Mouse (Mus musculus): ENCODE data around the gene Pde4a. TPM values are rescaled to one million over a fixed set of nuclear protein-coding genes. Genes with fewer than 3 reads are reported as not detected.

Gene Pde4a
- 6.8 TPM for polyA plus RNA-seq (2014; fragmentation: Illumina TruSeq; extraction: RNeasy Lipid Tissue Mini Kit (QIAGEN cat#74804); ENCODE audit: low read depth, low replicate concordance)

DNA sequence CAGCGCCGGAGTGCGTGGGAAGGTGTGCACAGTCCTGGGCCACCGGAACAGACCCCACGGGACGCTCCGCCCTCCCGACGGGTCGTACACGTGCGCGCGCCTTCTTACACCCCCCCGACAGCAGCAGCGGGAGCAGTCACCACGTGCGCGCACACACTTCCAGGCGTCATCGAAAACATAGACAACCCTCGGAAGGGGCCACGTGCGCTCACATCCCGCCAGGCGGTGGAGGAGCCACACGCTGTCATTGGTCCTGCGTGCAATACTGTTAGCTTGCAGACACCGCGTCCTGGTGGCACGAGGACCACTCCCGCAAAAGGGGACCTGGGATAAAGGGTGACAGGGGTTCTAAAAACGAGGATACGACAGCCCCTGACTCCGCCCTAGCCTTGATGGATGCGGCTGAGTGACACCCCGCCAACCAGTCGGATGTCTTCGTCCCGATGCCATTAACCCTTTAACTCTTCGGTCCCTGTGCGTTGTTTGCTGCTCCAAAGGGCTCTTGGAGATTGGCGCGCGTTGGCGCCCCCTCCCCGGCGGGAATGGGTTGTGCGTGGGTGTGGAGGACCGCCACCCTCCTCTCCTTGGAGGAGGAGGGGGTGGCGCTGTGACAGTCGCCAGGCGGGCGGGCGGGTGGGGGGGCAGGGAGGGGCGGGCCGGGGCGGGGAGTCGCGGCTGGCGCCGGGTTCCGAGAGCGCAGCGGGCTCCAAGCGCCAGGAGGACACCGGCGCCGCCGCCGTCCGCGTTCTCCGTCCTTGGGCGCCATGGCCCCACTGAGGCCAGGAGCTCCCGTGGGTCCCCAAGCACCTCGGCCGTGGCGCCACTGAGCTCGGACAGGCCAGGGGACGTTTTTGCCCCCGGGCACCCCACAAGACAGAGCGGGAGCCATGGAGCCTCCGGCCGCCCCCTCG is at the start of gene Pde4a:
Pde4a (plus strand) TSS at position 674 of the 911 bp plus-strand sequence.

DNA sequence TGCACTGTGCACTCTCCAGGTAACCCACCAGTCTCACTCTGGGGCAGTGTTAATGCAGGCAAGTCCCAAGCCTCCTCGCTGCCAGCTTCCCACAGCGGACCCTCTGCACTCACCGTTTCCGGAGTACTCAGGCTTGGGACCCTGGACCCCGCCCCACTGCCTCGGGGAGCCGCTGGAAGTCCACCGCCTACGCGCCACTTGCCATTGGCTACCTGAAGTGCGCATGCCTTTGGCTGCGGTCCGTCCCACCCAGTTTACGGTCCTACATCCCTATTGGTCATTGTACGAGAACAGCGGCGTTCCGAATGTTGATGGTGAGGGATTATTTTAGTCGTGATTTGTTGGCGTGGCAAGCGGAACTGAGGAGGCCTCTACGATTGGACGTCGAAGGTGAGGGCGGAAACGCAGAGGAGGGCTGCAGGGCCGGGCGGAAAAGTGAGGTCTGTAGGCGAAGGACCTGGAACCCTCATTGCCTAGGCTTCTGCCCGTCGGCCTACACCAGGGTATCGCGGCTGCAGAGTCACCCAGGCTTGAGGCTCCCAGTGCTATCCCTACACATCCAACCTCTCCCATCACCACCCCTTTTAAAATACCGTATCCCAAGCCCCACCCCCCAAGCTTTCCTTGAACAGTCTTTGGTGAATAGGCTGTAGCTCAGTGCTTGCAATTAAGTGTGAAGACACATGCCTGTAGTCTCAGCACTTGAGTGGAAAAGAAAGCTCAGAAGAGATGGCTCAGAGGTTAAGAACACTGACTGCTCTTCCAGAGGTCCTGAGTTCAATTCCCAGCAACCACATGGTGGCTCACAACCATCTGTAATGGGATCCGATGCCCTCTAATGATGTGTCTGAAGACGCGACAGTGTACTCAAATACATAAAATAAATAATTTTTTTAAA is 34.2 kb upstream of the Pde4a start, which contains the start of gene Tyk2:
Tyk2 (minus strand) TSS at position 185 of the 898 bp plus-strand sequence.

DNA sequence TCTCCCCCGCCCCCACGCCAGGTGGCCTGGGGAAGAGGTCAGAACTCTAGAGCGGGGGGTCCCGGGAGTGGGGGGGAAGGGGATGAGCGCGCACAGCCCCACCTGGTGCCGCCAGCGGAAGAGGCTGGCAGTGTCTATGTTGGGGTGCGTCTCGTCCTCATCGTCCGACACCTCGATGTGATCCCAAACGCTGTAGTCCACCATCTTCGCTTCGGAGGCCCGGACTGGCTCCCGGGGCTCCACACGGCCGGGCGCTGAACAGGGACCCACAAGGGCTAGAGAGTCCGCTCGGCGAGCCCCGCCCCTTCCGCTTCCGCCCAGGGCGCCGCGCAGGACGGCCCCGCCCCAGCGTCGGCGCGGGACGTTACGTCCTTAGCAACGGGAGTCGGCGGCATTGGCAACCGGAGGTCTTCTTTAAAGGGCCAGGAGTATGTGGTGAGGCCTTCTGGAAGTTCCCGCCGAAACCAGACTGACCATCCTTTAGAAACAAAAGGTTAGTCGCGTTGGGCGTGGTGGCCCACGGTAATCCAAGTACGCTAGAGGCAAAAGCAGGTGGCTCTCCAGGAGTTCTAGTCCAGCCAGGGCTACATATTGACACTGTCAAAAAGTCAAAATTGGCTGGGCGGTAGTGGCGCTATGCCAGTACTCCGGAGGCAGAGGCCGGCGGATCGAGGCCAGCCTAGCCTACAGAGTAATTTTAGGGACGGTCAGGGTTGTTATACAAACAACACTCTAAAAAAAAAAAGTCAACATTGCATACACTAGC is 15.7 kb upstream of the Pde4a start, which contains the start of gene Cdc37:
Cdc37 (minus strand) TSS at position 329 of the 766 bp plus-strand sequence.

DNA sequence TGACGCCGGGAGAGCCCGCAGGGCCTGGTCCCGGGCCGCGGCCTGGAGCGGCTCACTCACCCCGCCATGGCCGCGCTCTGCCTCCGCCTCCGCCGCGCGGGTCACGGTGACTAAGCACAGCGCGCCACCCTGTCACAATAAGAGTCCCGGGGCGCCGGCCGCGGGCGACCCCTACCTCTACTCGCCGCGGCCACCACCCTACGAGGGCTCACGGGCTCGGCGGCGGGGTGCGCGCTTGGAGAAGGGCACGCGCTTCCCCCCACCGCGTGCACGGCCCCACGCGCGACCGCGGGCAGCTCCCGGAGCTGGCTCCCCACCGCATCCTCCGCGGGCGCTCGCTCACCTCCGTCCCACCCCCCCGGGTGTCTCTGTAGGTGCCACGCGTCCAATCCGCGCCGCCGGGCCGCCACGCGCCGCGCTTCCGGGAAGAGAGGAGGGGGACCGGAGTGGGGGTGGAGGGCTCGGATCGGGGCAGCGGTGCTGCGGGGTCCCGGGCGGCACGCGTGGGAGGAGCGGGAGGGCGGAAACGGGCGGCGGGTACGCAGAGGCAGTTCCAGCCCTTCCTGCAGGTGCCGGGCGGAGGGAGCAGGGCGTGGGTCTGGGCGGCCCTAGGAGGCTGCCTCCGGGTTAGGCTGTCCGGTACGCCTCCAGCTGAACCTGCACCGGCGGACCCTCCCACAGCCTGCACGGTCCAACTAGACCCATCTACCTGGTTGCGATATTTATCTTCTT is 73.4 kb downstream of the Pde4a start, which contains the start of gene Keap1:
Keap1 (minus strand) TSS at position 629 of the 732 bp plus-strand sequence.

DNA sequence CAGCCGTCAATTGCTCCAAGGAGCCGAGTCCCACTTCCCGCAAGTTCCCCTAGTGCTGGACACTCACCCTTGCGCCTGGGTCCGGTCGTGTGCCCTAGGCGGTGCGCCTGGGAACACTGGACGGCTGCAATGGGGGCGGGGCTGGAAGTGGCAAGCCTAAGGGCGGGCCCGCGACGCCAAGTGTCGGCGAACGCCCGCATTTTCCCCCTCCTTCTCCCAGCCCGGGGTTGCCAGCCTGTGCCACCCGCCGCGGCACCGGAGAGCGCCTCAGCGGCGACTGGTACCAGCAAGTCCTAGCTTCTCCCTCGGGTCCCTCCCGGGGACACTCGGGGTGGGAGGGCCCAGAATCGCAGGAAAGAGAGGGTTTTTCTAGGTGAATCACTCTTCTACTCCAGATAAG is 82.8 kb downstream of the Pde4a start, which contains the start of gene S1pr5:
S1pr5 (minus strand) TSS at position 118 of the 400 bp plus-strand sequence.

Other genes with a start within 250 kb of the Pde4a start
- gene Dnmt1, start 205.8 kb upstream of the Pde4a start, polyA plus RNA-seq (2014; fragmentation: Illumina TruSeq; extraction: RNeasy Lipid Tissue Mini Kit (QIAGEN cat#74804); ENCODE audit: low read depth, low replicate concordance) = 8.4 TPM
- 0.07 TPM for gene S1pr2, start 188.9 kb upstream of the Pde4a start, polyA plus RNA-seq (2014; fragmentation: Illumina TruSeq; extraction: RNeasy Lipid Tissue Mini Kit (QIAGEN cat#74804); ENCODE audit: low read depth, low replicate concordance)
- gene Mrpl4, start 163.0 kb upstream of the Pde4a start, polyA plus RNA-seq (2014; fragmentation: Illumina TruSeq; extraction: RNeasy Lipid Tissue Mini Kit (QIAGEN cat#74804); ENCODE audit: low read depth, low replicate concordance) = 0.25 TPM
- 0.84 TPM for gene Icam1, start 149.7 kb upstream of the Pde4a start, polyA plus RNA-seq (2014; fragmentation: Illumina TruSeq; extraction: RNeasy Lipid Tissue Mini Kit (QIAGEN cat#74804); ENCODE audit: low read depth, low replicate concordance)
- not detected for gene Icam4, start 136.3 kb upstream of the Pde4a start, polyA plus RNA-seq (2014; fragmentation: Illumina TruSeq; extraction: RNeasy Lipid Tissue Mini Kit (QIAGEN cat#74804); ENCODE audit: low read depth, low replicate concordance)
- not detected for gene Icam5, start 133.6 kb upstream of the Pde4a start, polyA plus RNA-seq (2014; fragmentation: Illumina TruSeq; extraction: RNeasy Lipid Tissue Mini Kit (QIAGEN cat#74804); ENCODE audit: low read depth, low replicate concordance)
- not detected for gene Zglp1, start 98.6 kb upstream of the Pde4a start, polyA plus RNA-seq (2014; fragmentation: Illumina TruSeq; extraction: RNeasy Lipid Tissue Mini Kit (QIAGEN cat#74804); ENCODE audit: low read depth, low replicate concordance)
- gene Gm49373, start 92.6 kb upstream of the Pde4a start, polyA plus RNA-seq (2014; fragmentation: Illumina TruSeq; extraction: RNeasy Lipid Tissue Mini Kit (QIAGEN cat#74804); ENCODE audit: low read depth, low replicate concordance) = not detected
- not detected for gene Fdx1l, start 92.1 kb upstream of the Pde4a start, polyA plus RNA-seq (2014; fragmentation: Illumina TruSeq; extraction: RNeasy Lipid Tissue Mini Kit (QIAGEN cat#74804); ENCODE audit: low read depth, low replicate concordance)
- 8.2 TPM for gene Gm38431, start 73.7 kb upstream of the Pde4a start, polyA plus RNA-seq (2014; fragmentation: Illumina TruSeq; extraction: RNeasy Lipid Tissue Mini Kit (QIAGEN cat#74804); ENCODE audit: low read depth, low replicate concordance)
- gene Raver1, start 73.7 kb upstream of the Pde4a start, polyA plus RNA-seq (2014; fragmentation: Illumina TruSeq; extraction: RNeasy Lipid Tissue Mini Kit (QIAGEN cat#74804); ENCODE audit: low read depth, low replicate concordance) = 2.4 TPM
- gene Tyk2, start 34.5 kb upstream of the Pde4a start, polyA plus RNA-seq (2014; fragmentation: Illumina TruSeq; extraction: RNeasy Lipid Tissue Mini Kit (QIAGEN cat#74804); ENCODE audit: low read depth, low replicate concordance) = 2.0 TPM
- gene Cdc37, start 15.7 kb upstream of the Pde4a start, polyA plus RNA-seq (2014; fragmentation: Illumina TruSeq; extraction: RNeasy Lipid Tissue Mini Kit (QIAGEN cat#74804); ENCODE audit: low read depth, low replicate concordance) = 7.8 TPM
- gene Keap1, start 73.6 kb downstream of the Pde4a start, polyA plus RNA-seq (2014; fragmentation: Illumina TruSeq; extraction: RNeasy Lipid Tissue Mini Kit (QIAGEN cat#74804); ENCODE audit: low read depth, low replicate concordance) = 6.5 TPM
- gene S1pr5, start 82.7 kb downstream of the Pde4a start, polyA plus RNA-seq (2014; fragmentation: Illumina TruSeq; extraction: RNeasy Lipid Tissue Mini Kit (QIAGEN cat#74804); ENCODE audit: low read depth, low replicate concordance) = not detected
- gene Atg4d, start 99.6 kb downstream of the Pde4a start, polyA plus RNA-seq (2014; fragmentation: Illumina TruSeq; extraction: RNeasy Lipid Tissue Mini Kit (QIAGEN cat#74804); ENCODE audit: low read depth, low replicate concordance) = 0.36 TPM
- gene Kri1, start 122.3 kb downstream of the Pde4a start, polyA plus RNA-seq (2014; fragmentation: Illumina TruSeq; extraction: RNeasy Lipid Tissue Mini Kit (QIAGEN cat#74804); ENCODE audit: low read depth, low replicate concordance) = 6.8 TPM
- gene Cdkn2d, start 125.7 kb downstream of the Pde4a start, polyA plus RNA-seq (2014; fragmentation: Illumina TruSeq; extraction: RNeasy Lipid Tissue Mini Kit (QIAGEN cat#74804); ENCODE audit: low read depth, low replicate concordance) = 23.7 TPM
- 0.41 TPM for gene Ap1m2, start 146.6 kb downstream of the Pde4a start, polyA plus RNA-seq (2014; fragmentation: Illumina TruSeq; extraction: RNeasy Lipid Tissue Mini Kit (QIAGEN cat#74804); ENCODE audit: low read depth, low replicate concordance)
- 18.0 TPM for gene Slc44a2, start 155.0 kb downstream of the Pde4a start, polyA plus RNA-seq (2014; fragmentation: Illumina TruSeq; extraction: RNeasy Lipid Tissue Mini Kit (QIAGEN cat#74804); ENCODE audit: low read depth, low replicate concordance)
- 61.2 TPM for gene Ilf3, start 202.2 kb downstream of the Pde4a start, polyA plus RNA-seq (2014; fragmentation: Illumina TruSeq; extraction: RNeasy Lipid Tissue Mini Kit (QIAGEN cat#74804); ENCODE audit: low read depth, low replicate concordance)
- not detected for gene Qtrt1, start 246.1 kb downstream of the Pde4a start, polyA plus RNA-seq (2014; fragmentation: Illumina TruSeq; extraction: RNeasy Lipid Tissue Mini Kit (QIAGEN cat#74804); ENCODE audit: low read depth, low replicate concordance)

Data from testis, adult 10 weeks (tissue).